In the genomic region with DNA sequence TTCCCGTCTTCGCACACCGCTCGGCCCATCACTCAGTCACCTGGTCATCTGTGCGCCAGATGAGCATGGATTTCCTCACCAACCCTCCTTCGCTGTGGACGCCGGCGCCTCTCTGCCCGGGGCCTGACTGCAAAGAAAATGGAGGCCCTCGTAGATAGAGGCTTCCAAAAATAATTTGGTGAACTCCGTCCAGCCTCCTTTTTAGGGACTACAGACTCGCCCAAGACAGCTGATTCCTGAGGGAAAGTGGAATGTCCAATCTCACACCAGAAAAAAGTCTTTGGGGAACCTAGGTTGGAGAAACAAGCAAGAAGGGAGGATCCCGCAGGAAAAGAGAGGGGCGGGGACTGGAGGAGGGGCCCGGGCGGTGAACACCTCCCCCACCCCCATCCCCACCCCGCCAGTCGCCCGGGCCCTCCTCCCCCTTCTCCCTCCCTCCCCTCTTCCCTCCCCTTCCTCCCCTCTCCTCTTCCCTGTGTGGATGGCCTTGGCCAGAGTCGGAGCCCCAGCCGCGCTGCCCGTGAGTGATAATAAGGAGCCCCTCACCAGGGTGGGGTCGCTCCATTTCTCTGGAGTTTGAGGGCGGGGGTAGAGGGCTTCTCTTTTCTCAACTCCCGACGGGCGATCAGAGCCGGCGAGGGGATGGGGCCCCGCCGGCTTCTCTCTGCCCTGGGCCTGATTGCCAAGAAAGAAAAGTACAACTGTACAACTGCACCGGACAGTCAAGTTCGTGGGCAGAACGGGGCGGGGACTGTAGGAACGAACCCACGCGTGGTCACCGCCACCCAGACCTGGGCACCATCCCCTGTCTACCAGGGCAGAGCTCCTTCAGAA, we compare ENCODE assay signal across 8 mouse cellular contexts. TPM values are rescaled to one million over a fixed set of nuclear protein-coding genes. Genes with fewer than 3 reads are reported as not detected.
DNase-seq lines count a peak whose midpoint lies in the region; ATAC-seq and TF ChIP-seq lines count a peak whose summit lies in the region.

Ston1 (plus strand) TSS at position 463 of the 834 bp plus-strand sequence.

- WGBS in spleen, adult 2 months: 6% methylated on average over 39 of the region's 41 CpGs
- 2% methylated on average over 41 of the region's 41 CpGs for WGBS in cerebellum, adult 2 months
- WGBS in hindbrain, embryonic 15.5 days: under 1% methylated on average over 40 of the region's 41 CpGs
- WGBS in limb, embryonic 13.5 days: under 1% methylated on average over 40 of the region's 41 CpGs
- WGBS in midbrain, embryonic 15.5 days: under 1% methylated on average over 41 of the region's 41 CpGs

- peak; percentile 88 for ATAC-seq in hindbrain, embryonic 15.5 days (ENCODE audit: low FRiP score, low read depth)
- peak; percentile 88 for ATAC-seq in limb, embryonic 13.5 days (ENCODE audit: low FRiP score, low read depth)
- peak; percentile 91 for ATAC-seq in midbrain, embryonic 15.5 days (replicated peaks)

- H3K36me3 ChIP-seq in spleen, adult 2 months (ENCODE audit: control insufficient read depth, insufficient read depth, low read length): no peaks in the 10 kb centered on the region
- H3K36me3 ChIP-seq in hindbrain, embryonic 15.5 days: no peaks in the 10 kb centered on the region
- 0 out of 2 replicates have a peak, but pooled peaks cover 3% of the 10 kb centered on the region for H3K36me3 ChIP-seq in limb, embryonic 13.5 days
- H3K36me3 ChIP-seq in midbrain, embryonic 15.5 days (replicated peaks): no peaks in the 10 kb centered on the region

- peak within 1 kb of the TSS; percentile 93 for H3K4me2 ChIP-seq in hindbrain, embryonic 15.5 days
- peak within 1 kb of the TSS; percentile 88 for H3K4me2 ChIP-seq in limb, embryonic 13.5 days (replicated peaks)
- H3K4me2 ChIP-seq in midbrain, embryonic 15.5 days: peak within 1 kb of the TSS; percentile 90

- no peak for TF ChIP-seq POLR2A in spleen, adult 2 months (IDR thresholded peaks at IDR 0.05; ENCODE audit: low read depth, low read length)
- no peak for TF ChIP-seq POLR2A in cerebellum, adult 2 months (IDR thresholded peaks at IDR 0.05; ENCODE audit: borderline replicate concordance, insufficient read depth, low read length)

- 0 out of 2 replicates have a peak within 1 kb of the TSS, but pooled peaks have one; percentile 12 for H3K27ac ChIP-seq in spleen, adult 2 months (ENCODE audit: insufficient read depth, low read length)
- no peak within 1 kb of the TSS for H3K27ac ChIP-seq in cerebellum, adult 2 months (ENCODE audit: insufficient read depth, low read length)
- peak within 1 kb of the TSS; percentile 84 for H3K27ac ChIP-seq in hindbrain, embryonic 15.5 days (replicated peaks)
- peak within 1 kb of the TSS; percentile 94 for H3K27ac ChIP-seq in limb, embryonic 13.5 days
- H3K27ac ChIP-seq in midbrain, embryonic 15.5 days: peak within 1 kb of the TSS; percentile 72

- no peak; the same call in 1 of the 2 replicates for TF ChIP-seq CTCF in spleen, adult 2 months (IDR thresholded peaks at IDR 0.05; ENCODE audit: extremely low read depth, insufficient read depth, insufficient read length, insufficient replicate concordance)
- TF ChIP-seq CTCF in cerebellum, adult 2 months (IDR thresholded peaks at IDR 0.05; ENCODE audit: borderline replicate concordance, insufficient read depth, low read depth, low read length): no peak; the same call in 1 of the 2 replicates

- H3K9me3 ChIP-seq in hindbrain, embryonic 15.5 days: no peaks in the 10 kb centered on the region
- H3K9me3 ChIP-seq in limb, embryonic 13.5 days: no peaks in the 10 kb centered on the region
- H3K9me3 ChIP-seq in midbrain, embryonic 15.5 days: no peaks in the 10 kb centered on the region

- peaks cover 2% of the 10 kb centered on the region; the same call in 1 of the 2 replicates for H3K4me1 ChIP-seq in spleen, adult 2 months (ENCODE audit: control insufficient read depth, insufficient read depth, insufficient read length)
- 0 out of 2 replicates have a peak, but pooled peaks cover 3% of the 10 kb centered on the region for H3K4me1 ChIP-seq in cerebellum, adult 2 months (ENCODE audit: control insufficient read depth, insufficient read depth, low read length)
- peaks cover 18% of the 10 kb centered on the region for H3K4me1 ChIP-seq in hindbrain, embryonic 15.5 days (replicated peaks)
- peaks cover 42% of the 10 kb centered on the region for H3K4me1 ChIP-seq in limb, embryonic 13.5 days
- peaks cover 9% of the 10 kb centered on the region for H3K4me1 ChIP-seq in midbrain, embryonic 15.5 days

- DNase-seq in spleen, adult 2 months (ENCODE audit: low read depth in 1 of 2, low spot score in 2 of 2): no peak
- DNase-seq in spleen, adult 18-20 months: no peak
- DNase-seq in cerebellum, adult 2 months: peak; percentile 65 to 67
- DNase-seq in gastrocnemius, adult 18-20 months (ENCODE audit: low spot score): peak; percentile 64
- DNase-seq in thymus, postnatal 4 days: peak; percentile 53

- H3K4me3 ChIP-seq in spleen, adult 2 months (ENCODE audit: extremely low read depth, insufficient read depth, insufficient read length): peak within 1 kb of the TSS; percentile 58
- H3K4me3 ChIP-seq in cerebellum, adult 2 months (replicated peaks; ENCODE audit: insufficient read depth, low read depth, low read length): peak within 1 kb of the TSS; percentile 50
- peak within 1 kb of the TSS; percentile 57 for H3K4me3 ChIP-seq in hindbrain, embryonic 15.5 days
- peak within 1 kb of the TSS; percentile 57 for H3K4me3 ChIP-seq in limb, embryonic 13.5 days
- peak within 1 kb of the TSS; percentile 51 for H3K4me3 ChIP-seq in midbrain, embryonic 15.5 days

- no peaks in the 10 kb centered on the region; the same call in 1 of the 2 replicates for H3K27me3 ChIP-seq in spleen, adult 2 months (ENCODE audit: control insufficient read depth, insufficient read depth, low read length)
- H3K27me3 ChIP-seq in cerebellum, adult 2 months (ENCODE audit: control insufficient read depth, insufficient read depth, low read length): no peaks in the 10 kb centered on the region
- H3K27me3 ChIP-seq in hindbrain, embryonic 15.5 days: no peaks in the 10 kb centered on the region
- no peaks in the 10 kb centered on the region for H3K27me3 ChIP-seq in limb, embryonic 13.5 days
- H3K27me3 ChIP-seq in midbrain, embryonic 15.5 days (replicated peaks): no peaks in the 10 kb centered on the region

- H3K9ac ChIP-seq in hindbrain, embryonic 15.5 days: peak within 1 kb of the TSS; percentile 53
- H3K9ac ChIP-seq in limb, embryonic 13.5 days: peak within 1 kb of the TSS; percentile 81
- H3K9ac ChIP-seq in midbrain, embryonic 15.5 days: peak within 1 kb of the TSS; percentile 55

RNA-seq across cellular contexts. Expression of gene Ston1, which starts in this region (rescaled TPM):
- polyA plus RNA-seq in spleen, adult 2 months (2012; rRNA removed): 7.4 and 9.3 TPM in 2 replicates
- polyA plus RNA-seq in cerebellum, adult 2 months (2012; rRNA removed): 2.9 and 4.2 TPM in 2 replicates
- total RNA-seq in gastrocnemius, adult 18-20 months (2021): 1 to 10 TPM; 5.1 to 6.2 TPM
- 1.7 and 2.0 TPM in 2 replicates for polyA plus RNA-seq in hindbrain, embryonic 15.5 days (2015; fragmentation: Nextera tagmentation; extraction: Ambion mirVana)
- polyA plus RNA-seq in limb, embryonic 13.5 days (2015; fragmentation: Nextera tagmentation; extraction: Ambion mirVana): 9.2 and 9.8 TPM in 2 replicates
- 2.1 and 2.2 TPM in 2 replicates for polyA plus RNA-seq in midbrain, embryonic 15.5 days (2015; fragmentation: Nextera tagmentation; extraction: Ambion mirVana)

Comparison
In these comparisons a context has a peak if more than half of its experiments do, and no peak if none do; other contexts are left out.
1. DNase-seq: peak in cerebellum, adult 2 months (2 of 2), gastrocnemius, adult 18-20 months (single experiment) and thymus, postnatal 4 days (single experiment); none in spleen, adult 2 months (0 of 2) and spleen, adult 18-20 months (0 of 2).
2. Peak in every context shown above with its lines, with median percentiles within 50 percentile points of each other: H3K4me3 ChIP-seq, ATAC-seq, H3K4me2 ChIP-seq and H3K9ac ChIP-seq.